Mouse (Mus musculus) Patski (cell line): ENCODE results near the gene Hacd3. TPM values are rescaled to one million over a fixed set of nuclear protein-coding genes. Genes with fewer than 3 reads are reported as not detected.

Experiments used
- ATAC-seq: fragments of 100-300 bp; one replicate; pipeline ENCODE4 v1.8.0; 2021
- CTCF ChIA-PET: fragments of 350-600 bp; sonication (Branson Sonifier 250); formaldehyde crosslinking; loops from one replicate; lab custom pipeline; 2022; ENCODE audit warnings: inconsistent platforms; lab: Charles Lee
- POLR2A ChIA-PET: fragments of 350-600 bp; sonication (Branson Sonifier 250); formaldehyde crosslinking; loops from one replicate; lab custom pipeline; 2022; ENCODE audit warnings: antibody characterized with exemption, inconsistent platforms; lab: Charles Lee
- DNase-seq: peaks from one replicate; pipeline ENCODE4 v3.0.0-alpha.2; 2011; ENCODE audit warnings: low read depth, low spot score
- H3K27me3 ChIP-seq: fragments of 371-371 bp; one replicate; pipeline ENCODE4 v1.5.1; 2021
- CTCF ChIP-seq: fragments of 100-300 bp; IDR thresholded peaks from one replicate; pipeline ENCODE4 v1.5.1; 2021
- in situ Hi-C: fragments of 300-500 bp; cut with MboI; formaldehyde crosslinking; loops from 3 replicates; pipeline ENCODE4 v1.11.1; 2018; ENCODE audit warnings: low pct_unique_long_range_greater_than_20kb, mixed read lengths
- polyA plus RNA-seq: library from polyadenylated mRNA; unstranded; gene quantifications from one replicate; pipeline ENCODE4 v1.2.3, GENCODE M21; 2021

Gene Hacd3
- 121 TPM for polyA plus RNA-seq

DNA sequence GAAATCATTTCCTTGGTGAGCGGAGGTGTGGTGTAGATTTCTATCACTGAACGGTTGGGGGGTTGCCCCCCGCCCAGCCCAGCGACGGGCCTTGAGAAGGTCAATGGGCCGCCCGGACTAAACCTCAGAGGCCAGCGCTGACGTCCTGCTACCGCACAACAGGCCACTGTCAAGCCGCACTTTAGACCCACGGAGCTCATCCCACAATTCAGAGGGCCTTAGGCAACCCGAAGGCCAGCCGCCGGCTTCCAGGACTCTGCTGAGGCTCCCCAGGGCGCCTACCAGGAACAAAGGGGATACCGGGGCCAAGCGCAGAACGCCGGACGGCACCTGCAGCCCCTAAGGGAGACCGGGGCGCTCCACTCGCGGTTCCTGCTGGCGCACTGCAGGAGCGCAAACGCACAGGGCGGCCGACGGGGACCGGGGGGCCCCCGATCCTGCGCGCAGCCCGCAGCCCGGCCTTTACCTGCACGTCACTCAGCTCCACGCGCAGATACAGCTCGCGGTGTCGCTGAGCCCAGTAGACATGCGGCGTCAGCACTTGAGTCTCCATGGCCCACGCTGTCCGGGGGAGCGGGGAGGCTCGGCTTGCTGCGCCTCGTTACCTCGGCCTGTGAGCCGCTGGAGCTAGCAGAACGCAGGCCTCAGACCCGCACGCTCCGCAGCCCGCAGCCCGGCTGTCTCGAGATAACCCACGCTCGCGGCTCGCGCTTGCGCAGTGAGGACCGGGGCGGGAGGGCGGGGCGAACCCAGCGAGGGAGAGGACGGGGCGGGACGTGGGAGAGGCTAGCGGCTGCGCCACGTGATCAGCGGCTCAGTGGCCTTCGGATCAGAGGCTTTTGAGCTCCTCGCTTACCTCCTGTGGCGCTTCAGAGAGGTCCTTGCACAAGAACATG, at the start of gene Hacd3:
TSS of gene Hacd3 (minus strand) at position 703 of the 896 bp plus-strand sequence.
- H3K27me3 ChIP-seq, result no peaks in the 10 kb centered on the region
- no peak for TF ChIP-seq CTCF
- ChIA-PET CTCF (interaction anchor here (0.9 to 2.4 kb wide), 3 partner anchors 9 to 15 kb away, joined by 3 to 13 read pairs (median 4); no protein-coding TSS in a partner anchor), POLR2A (interaction anchor here (0.6 to 1.9 kb wide), 4 partner anchors 12 to 268 kb away, joined by 3 to 7 read pairs (median 4); no protein-coding TSS in a partner anchor)
- ATAC-seq (peak; percentile 74), DNase-seq (no peak)
- in situ Hi-C loops, result no loop called here

DNA sequence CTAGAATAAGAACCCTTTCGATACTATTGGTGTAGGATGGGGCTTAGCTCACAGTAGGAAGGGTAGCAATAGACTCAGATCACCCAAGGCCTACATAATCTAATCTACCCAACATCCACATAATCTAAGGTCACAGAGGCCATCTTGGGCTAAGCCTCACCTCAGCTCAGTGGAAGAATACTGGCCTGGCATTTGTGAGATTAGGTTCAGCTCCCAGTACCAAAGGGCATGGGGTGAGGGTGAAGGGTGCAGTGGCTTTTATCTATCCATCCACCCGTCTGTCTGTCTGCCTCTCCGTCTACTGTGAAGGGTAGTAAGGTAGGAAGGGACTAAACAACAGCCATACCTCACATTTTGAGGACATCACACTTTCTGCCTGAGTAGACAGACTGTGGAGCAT, 49.1 kb upstream of the Hacd3 start:
- H3K27me3 ChIP-seq, result no peaks in the 10 kb centered on the region
- ChIA-PET CTCF (no interaction called here), POLR2A (no interaction called here)
- in situ Hi-C loops, result loop anchor here (5.0 kb wide), 1 partner anchor 47 kb away; no protein-coding TSS in a partner anchor
- no peak for TF ChIP-seq CTCF
- ATAC-seq (no peak), DNase-seq (no peak)

DNA sequence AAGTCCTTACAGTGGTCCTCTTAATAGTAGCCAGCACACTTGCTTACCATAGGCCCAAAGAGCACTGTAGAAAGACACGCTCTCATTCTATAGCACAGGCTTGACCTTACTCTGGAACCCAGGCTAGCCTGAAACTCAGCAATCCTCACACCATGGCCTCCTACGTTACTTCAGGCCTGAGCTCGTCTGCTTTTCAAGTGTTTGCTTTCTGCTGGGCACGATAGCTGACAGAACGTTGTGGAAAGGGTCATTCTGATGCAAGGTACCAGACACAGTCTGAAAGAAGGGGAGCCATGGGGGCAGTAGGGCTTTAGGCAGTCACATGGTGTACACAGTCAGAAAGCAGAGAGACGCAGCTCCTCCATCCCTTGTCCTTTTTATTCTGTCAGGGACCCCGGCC, 42.8 kb upstream of the Hacd3 start:
- CTCF ChIA-PET, result no interaction called here
- TF ChIP-seq CTCF, result no peak
- in situ Hi-C loops, result no loop called here
- no peaks in the 10 kb centered on the region for H3K27me3 ChIP-seq
- no peak for DNase-seq
- POLR2A ChIA-PET, result no interaction called here
- ATAC-seq, result no peak

DNA sequence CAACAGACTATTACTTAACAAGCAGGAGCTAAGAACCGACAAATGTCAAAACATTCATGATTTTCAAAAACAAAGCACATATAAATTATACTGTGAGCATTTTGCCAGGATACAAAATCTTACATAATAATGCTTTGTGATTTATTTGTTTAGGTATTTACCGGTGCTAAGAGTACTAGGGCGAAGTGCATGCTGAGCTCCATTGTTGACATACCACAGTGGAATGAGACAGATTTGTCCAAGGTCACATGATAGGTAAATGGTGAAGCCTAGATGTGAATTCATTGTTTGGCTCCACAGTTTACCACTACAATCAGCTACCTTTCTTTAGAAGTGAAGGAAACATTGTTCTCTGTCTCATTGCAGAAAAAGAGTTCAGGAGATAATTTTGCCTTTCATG, 29.5 kb upstream of the Hacd3 start:
- no peak for TF ChIP-seq CTCF
- ChIA-PET POLR2A (no interaction called here), CTCF (interaction anchor here (0.9 kb wide), 1 partner anchor 43 kb away, joined by 3 read pairs; no protein-coding TSS in a partner anchor)
- in situ Hi-C loops, result no loop called here
- DNase-seq, result no peak
- ATAC-seq, result no peak
- H3K27me3 ChIP-seq, result no peaks in the 10 kb centered on the region

DNA sequence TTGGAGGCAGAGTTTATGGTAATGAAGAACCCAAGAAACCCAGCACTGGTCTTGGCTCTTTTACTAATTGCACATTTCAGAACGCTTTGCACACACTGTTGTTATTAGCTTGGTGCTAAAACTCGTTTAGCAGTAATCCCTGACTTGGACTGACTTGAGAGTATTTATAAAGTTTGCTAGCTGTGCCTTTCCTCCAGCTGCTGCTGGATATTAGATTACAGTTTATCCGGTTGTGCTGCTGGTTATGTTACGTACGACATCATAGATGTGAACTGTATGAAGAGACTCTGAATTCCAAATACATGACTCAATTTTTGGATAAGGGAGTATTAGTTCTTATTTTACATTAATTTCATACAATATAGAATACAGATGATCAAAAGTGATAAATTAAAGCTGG, 27.9 kb upstream of the Hacd3 start:
- ATAC-seq (no peak), DNase-seq (no peak)
- ChIA-PET POLR2A (no interaction called here), CTCF (no interaction called here)
- H3K27me3 ChIP-seq, result no peaks in the 10 kb centered on the region
- in situ Hi-C loops, result no loop called here
- TF ChIP-seq CTCF, result no peak

DNA sequence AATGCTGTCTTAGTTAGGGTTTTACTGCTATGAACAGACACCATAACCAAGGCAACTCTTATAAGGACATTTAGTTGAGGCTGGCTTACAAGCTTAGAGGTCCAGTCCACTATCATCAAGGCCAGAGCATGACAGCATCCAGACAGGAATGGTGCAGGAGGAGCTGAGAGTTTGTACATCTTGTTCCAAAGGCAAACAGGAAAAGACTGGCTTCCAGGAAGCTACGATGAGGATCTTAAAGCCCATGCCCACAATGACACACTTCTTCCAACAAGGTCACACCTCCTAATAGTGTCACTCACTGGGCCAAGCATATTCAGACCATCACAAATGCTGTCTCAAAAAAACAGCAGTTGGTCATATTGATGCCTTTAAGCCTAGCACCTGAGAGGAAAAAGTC, 25.5 kb upstream of the Hacd3 start:
- no peak for TF ChIP-seq CTCF
- H3K27me3 ChIP-seq, result no peaks in the 10 kb centered on the region
- CTCF ChIA-PET, result interaction anchor here (1.3 to 1.4 kb wide), 2 partner anchors 16 to 36 kb away, joined by 3 read pairs; no protein-coding TSS in a partner anchor
- ATAC-seq (no peak), DNase-seq (no peak)
- POLR2A ChIA-PET, result interaction anchor here (0.5 kb wide), 1 partner anchor 10 kb away, joined by 4 read pairs; no protein-coding TSS in a partner anchor
- in situ Hi-C loops, result no loop called here

DNA sequence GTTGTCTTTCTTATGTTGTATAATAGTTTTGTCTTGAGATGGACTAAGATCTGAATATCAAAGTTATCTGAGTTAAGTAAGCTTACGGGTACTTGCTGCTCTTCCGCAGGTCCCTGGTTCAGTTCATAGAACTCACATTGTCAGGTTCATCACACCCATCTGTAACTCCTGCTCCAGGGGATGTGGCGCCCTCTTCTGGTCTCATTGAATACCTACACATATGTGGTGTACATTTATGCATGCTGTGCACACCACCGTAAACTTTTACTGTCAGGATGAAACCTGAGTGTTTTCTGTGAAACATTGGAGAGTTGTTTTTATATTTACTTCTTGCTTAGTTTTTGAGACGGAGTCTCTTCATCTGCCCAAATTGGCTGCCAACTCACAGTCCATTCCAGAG, 19.9 kb upstream of the Hacd3 start:
- ATAC-seq, result no peak
- POLR2A ChIA-PET, result no interaction called here
- H3K27me3 ChIP-seq, result no peaks in the 10 kb centered on the region

DNA sequence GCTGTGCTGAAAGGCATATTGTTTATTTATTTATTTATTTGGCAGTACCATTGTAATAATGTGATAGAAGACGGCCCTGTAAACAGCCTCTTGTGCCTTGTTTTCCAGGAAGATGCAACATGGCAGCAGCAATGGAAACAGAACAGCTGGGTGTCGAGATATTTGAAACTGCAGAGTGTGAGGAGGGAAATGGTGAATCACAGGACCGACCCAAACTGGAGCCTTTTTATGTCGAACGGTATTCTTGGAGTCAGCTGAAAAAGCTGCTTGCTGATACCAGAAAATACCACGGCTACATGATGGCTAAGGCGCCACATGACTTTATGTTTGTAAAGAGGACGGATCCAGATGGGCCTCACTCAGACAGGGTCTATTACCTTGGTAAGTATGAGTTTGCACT, 15.4 kb upstream of the Hacd3 start:
- TF ChIP-seq CTCF, result no peak
- H3K27me3 ChIP-seq, result no peaks in the 10 kb centered on the region
- POLR2A ChIA-PET, result no interaction called here
- CTCF ChIA-PET, result interaction anchor here (1.2 to 1.5 kb wide), 2 partner anchors 15 to 38 kb away, joined by 3 read pairs; partner anchors contain the start of gene Hacd3
- in situ Hi-C loops, result no loop called here
- DNase-seq (no peak), ATAC-seq (no peak)

More for the DNA sequence above, 19.9 kb upstream of the Hacd3 start:
- in situ Hi-C loops, result no loop called here
- CTCF ChIA-PET, result no interaction called here
- TF ChIP-seq CTCF, result peak; percentile 60
- no peak for DNase-seq

DNA sequence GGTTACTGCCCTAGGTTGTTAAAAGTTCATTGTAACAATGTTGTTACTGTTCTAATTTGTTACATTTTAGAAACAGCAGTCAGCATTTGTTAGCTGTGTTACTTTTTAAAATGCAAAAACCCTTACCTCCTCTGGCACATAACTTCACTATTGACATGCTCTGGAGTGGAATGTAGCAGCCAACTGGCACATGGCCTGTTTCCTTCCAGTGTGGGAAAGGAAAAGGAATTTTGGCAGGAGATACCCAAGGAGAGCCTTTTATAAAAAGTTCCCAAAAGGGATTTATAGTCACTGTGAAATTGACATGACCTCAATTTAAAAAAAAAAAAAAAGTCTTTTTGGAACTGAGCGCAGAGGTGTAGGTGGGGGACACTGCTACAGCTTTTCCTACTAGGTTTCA, 15.0 kb upstream of the Hacd3 start:
- DNase-seq, result no peak
- POLR2A ChIA-PET, result interaction anchor here (1.1 kb wide), 1 partner anchor 14 kb away, joined by 3 read pairs; the partner anchor contains the start of gene Hacd3

DNA sequence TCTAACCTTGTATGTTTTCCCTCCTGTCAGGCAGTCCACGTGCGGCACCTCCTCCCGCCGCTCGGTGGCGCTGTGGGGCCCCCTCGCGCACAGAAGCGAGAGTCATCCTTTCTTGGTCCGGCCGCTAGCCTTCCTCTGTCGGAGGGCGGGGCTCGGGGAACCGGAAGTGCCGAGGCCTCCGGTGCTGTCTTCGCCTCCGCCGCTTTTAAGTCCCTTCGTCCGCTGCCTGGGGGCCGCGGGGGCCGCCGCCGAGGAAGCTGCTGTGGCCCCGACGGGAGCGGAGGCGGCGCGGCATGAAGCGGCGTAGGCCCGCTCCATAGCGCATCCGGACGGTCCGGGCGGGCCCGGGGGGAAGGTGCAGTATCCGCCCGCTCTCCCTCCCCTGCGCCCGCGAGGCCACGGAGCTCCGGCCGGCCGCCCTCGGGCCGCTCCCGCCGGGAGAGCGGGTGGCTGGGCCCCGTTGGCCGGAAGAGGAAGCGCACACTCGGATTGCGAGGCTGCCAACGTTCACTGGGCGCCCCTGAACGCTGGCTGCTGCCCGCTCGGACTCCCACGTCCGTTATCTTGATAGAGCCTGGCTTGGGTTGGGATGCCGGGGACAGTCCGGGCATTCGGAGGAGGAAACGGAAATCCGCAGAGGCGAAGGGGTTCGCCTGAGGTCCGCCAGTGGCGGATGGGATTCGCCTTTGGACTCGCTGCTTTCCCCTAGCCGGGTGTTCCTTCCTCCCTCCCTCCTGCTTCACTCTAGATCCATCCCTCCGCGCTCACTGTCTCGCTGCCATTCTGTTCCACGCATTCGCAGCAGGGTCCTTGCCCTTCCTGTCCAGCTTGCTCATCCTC, 11.0 kb upstream of the Hacd3 start, which contains the start of gene Dpp8:
TSS of gene Dpp8 (plus strand) at position 146 of the 840 bp plus-strand sequence.
- ChIA-PET POLR2A (interaction anchor here (0.6 to 0.9 kb wide), 4 partner anchors 11 to 69 kb away, joined by 3 to 7 read pairs (median 3); partner anchors contain the start of gene Hacd3), CTCF (interaction anchor here (0.6 to 4.9 kb wide), 6 partner anchors 12 to 825 kb away, joined by 3 to 21 read pairs (median 5); no protein-coding TSS in a partner anchor)
- TF ChIP-seq CTCF, result peak; percentile 100
- no peak for DNase-seq
- no peaks in the 10 kb centered on the region for H3K27me3 ChIP-seq
- in situ Hi-C loops, result no loop called here
- ATAC-seq, result peak; percentile 88

More for the DNA sequence above, 15.0 kb upstream of the Hacd3 start:
- CTCF ChIA-PET, result interaction anchor here (1.2 to 1.5 kb wide), 2 partner anchors 15 to 37 kb away, joined by 3 read pairs; partner anchors contain the start of gene Hacd3
- H3K27me3 ChIP-seq, result no peaks in the 10 kb centered on the region
- in situ Hi-C loops, result no loop called here
- TF ChIP-seq CTCF, result no peak
- no peak for ATAC-seq
